Mouse (Mus musculus) thymus, postnatal 36 days (tissue): ENCODE results near the gene Cd28.
A peak's percentile ranks its signal among the peaks of the same experiment; 100 is the strongest.

Experiments
- DNase-seq, 2 experiments: peaks; one replicate each; pipeline ENCODE4 v3.0.0; 2022; ENCODE audit warnings: mixed read lengths in 2 of 2

Cd28 gene

GRCm38 (mm10) chr1:60750201-60750765 lies 33.7 kb downstream of the Cd28 start:
- no peak for DNase-seq

GRCm38 (mm10) chr1:60751011-60751410 lies 34.4 kb downstream of the Cd28 start:
- DNase-seq = no peak

GRCm38 (mm10) chr1:60752986-60753385 lies 36.4 kb downstream of the Cd28 start:
- no peak for DNase-seq

GRCm38 (mm10) chr1:60753981-60754380 lies 37.4 kb downstream of the Cd28 start:
- DNase-seq = peak in 1 of 2 experiments; percentile 30

- peak in 1 of 2 experiments; percentile 58 for DNase-seq
Measured at GRCm38 (mm10) chr1:60755391-60756243, 39.0 kb downstream of the Cd28 start.

GRCm38 (mm10) chr1:60757631-60758030 lies 41.0 kb downstream of the Cd28 start:
- DNase-seq = no peak

GRCm38 (mm10) chr1:60758226-60758625 lies 41.6 kb downstream of the Cd28 start:
- peak; percentile 46 to 50 for DNase-seq

- DNase-seq = no peak
Measured at GRCm38 (mm10) chr1:60759563-60760335, 43.1 kb downstream of the Cd28 start.

GRCm38 (mm10) chr1:60760475-60760874 lies 43.9 kb downstream of the Cd28 start:
- no peak for DNase-seq

- no peak for DNase-seq
Measured at GRCm38 (mm10) chr1:60761528-60762171, 45.0 kb downstream of the Cd28 start.

GRCm38 (mm10) chr1:60762451-60762850 lies 45.9 kb downstream of the Cd28 start:
- DNase-seq = no peak

- DNase-seq = no peak
Measured at GRCm38 (mm10) chr1:60762916-60763315, 46.3 kb downstream of the Cd28 start.

GRCm38 (mm10) chr1:60771771-60772170 lies 55.2 kb downstream of the Cd28 start:
- DNase-seq = no peak

- DNase-seq = no peak
Measured at GRCm38 (mm10) chr1:60773231-60773630, 56.6 kb downstream of the Cd28 start.

GRCm38 (mm10) chr1:60776166-60776565 lies 59.6 kb downstream of the Cd28 start:
- no peak for DNase-seq

GRCm38 (mm10) chr1:60776906-60777305 lies 60.3 kb downstream of the Cd28 start:
- DNase-seq = peak in 1 of 2 experiments; percentile 56

GRCm38 (mm10) chr1:60778465-60779115 lies 62.0 kb downstream of the Cd28 start:
- DNase-seq = peak in 1 of 2 experiments; percentile 31

- DNase-seq = no peak
Measured at GRCm38 (mm10) chr1:60779176-60779575, 62.6 kb downstream of the Cd28 start.

- peak; percentile 64 to 79 for DNase-seq
Measured at GRCm38 (mm10) chr1:60781666-60782065, 65.1 kb downstream of the Cd28 start.

GRCm38 (mm10) chr1:60793717-60794116 lies 77.1 kb downstream of the Cd28 start:
- DNase-seq = no peak

- DNase-seq = no peak
Measured at GRCm38 (mm10) chr1:60795677-60796205, 79.1 kb downstream of the Cd28 start.

- DNase-seq = no peak
Measured at GRCm38 (mm10) chr1:60799795-60800345, 83.3 kb downstream of the Cd28 start.
